Mouse (Mus musculus): ENCODE measurements around the gene Tada3. TPM values are rescaled to one million over a fixed set of nuclear protein-coding genes. Genes with fewer than 3 reads are reported as not detected.

Gene Tada3
- polyA plus RNA-seq, 1 experiment from 2014 or later = 37.5 TPM

- DNase-seq (ENCODE audit: low spot score) = no peak
Observed at GRCm38 (mm10) chr6:113388960-113389359, 11.3 kb upstream of the Tada3 start, which contains the start of gene Ttll3. Gene Ttll3, plus strand, starts transcription at chr6:113389260.

- no peak for DNase-seq (ENCODE audit: low spot score)
Observed at GRCm38 (mm10) chr6:113386025-113386424, 8.3 kb upstream of the Tada3 start.

GRCm38 (mm10) chr6:113385160-113385714, 7.6 kb upstream of the Tada3 start:
- DNase-seq (ENCODE audit: low spot score) = no peak

- DNase-seq (ENCODE audit: low spot score) = no peak
Observed at GRCm38 (mm10) chr6:113384351-113384927, 6.8 kb upstream of the Tada3 start.

GRCm38 (mm10) chr6:113380480-113380879, 2.8 kb upstream of the Tada3 start:
- DNase-seq (ENCODE audit: low spot score) = no peak

GRCm38 (mm10) chr6:113379246-113379645, 1.6 kb upstream of the Tada3 start:
- no peak for DNase-seq (ENCODE audit: low spot score)

- DNase-seq (ENCODE audit: low spot score) = no peak
Observed at GRCm38 (mm10) chr6:113377172-113377495, 549 bp downstream of the Tada3 start.

GRCm38 (mm10) chr6:113373491-113373890, 4.2 kb downstream of the Tada3 start:
- peak; percentile 18 for DNase-seq (ENCODE audit: low spot score)

GRCm38 (mm10) chr6:113370194-113370929, 7.3 kb downstream of the Tada3 start:
- no peak for DNase-seq (ENCODE audit: low spot score)

- DNase-seq (ENCODE audit: low spot score) = no peak
Observed at GRCm38 (mm10) chr6:113368577-113368976, 9.1 kb downstream of the Tada3 start.

- no peak for DNase-seq (ENCODE audit: low spot score)
Observed at GRCm38 (mm10) chr6:113368124-113368523, 9.6 kb downstream of the Tada3 start.

GRCm38 (mm10) chr6:113367574-113367973, 10.1 kb downstream of the Tada3 start:
- no peak for DNase-seq (ENCODE audit: low spot score)

- no peak for DNase-seq (ENCODE audit: low spot score)
Observed at GRCm38 (mm10) chr6:113366639-113367038, 11.0 kb downstream of the Tada3 start.

- no peak for DNase-seq (ENCODE audit: low spot score)
Observed at GRCm38 (mm10) chr6:113364518-113365135, 13.1 kb downstream of the Tada3 start.

- no peak for DNase-seq (ENCODE audit: low spot score)
Observed at GRCm38 (mm10) chr6:113362241-113362640, 15.4 kb downstream of the Tada3 start.

GRCm38 (mm10) chr6:113361476-113361875, 16.2 kb downstream of the Tada3 start:
- DNase-seq (ENCODE audit: low spot score) = no peak

- DNase-seq (ENCODE audit: low spot score) = no peak
Observed at GRCm38 (mm10) chr6:113353696-113354095, 24.0 kb downstream of the Tada3 start.

- DNase-seq (ENCODE audit: low spot score) = no peak
Observed at GRCm38 (mm10) chr6:113352820-113353219, 24.9 kb downstream of the Tada3 start.

- DNase-seq (ENCODE audit: low spot score) = no peak
Observed at GRCm38 (mm10) chr6:113351653-113352052, 26.0 kb downstream of the Tada3 start.

- DNase-seq (ENCODE audit: low spot score) = no peak
Observed at GRCm38 (mm10) chr6:113351161-113351560, 26.5 kb downstream of the Tada3 start.

- no peak for DNase-seq (ENCODE audit: low spot score)
Observed at GRCm38 (mm10) chr6:113350538-113350937, 27.1 kb downstream of the Tada3 start.

GRCm38 (mm10) chr6:113346897-113347296, 30.8 kb downstream of the Tada3 start:
- DNase-seq (ENCODE audit: low spot score) = no peak
